In the genomic region with DNA sequence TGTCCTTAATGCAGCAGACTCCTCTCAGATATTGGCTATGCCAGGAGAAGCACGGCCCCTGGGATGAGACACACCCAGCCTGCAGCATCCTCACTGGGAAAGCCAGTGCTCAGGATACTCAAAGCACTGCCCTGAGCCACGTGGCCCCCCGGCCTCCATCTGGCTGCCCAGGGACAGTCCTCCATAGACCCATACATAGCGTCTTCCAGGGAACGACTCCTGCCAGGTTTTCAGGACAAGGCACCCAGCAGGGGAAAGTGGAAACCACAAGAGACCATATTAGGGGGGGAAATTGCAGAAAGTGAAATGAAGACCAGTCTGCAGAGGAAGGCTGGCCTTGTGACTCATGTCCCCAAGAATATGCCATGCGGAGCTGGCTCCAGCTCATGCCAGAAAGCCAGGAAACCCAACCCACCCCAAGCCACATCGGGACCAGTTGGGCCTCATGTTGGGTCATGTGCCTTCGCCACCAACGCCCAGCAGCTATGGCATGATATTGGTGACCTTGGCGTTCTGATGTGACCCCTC, we compare ENCODE assay signal across 11 mouse cellular contexts. TPM values are rescaled to one million over a fixed set of nuclear protein-coding genes. Genes with fewer than 3 reads are reported as not detected.
DNase-seq lines count a peak whose midpoint lies in the region; ATAC-seq and TF ChIP-seq lines count a peak whose summit lies in the region.
"Had no signal": no experiment of that assay in that cellular context is flagged by ENCODE, and none has a peak within 500 bp of the region (broad histone marks: within the 10 kb centered on the region; RNA-seq: fewer than 3 reads in every experiment).

No protein-coding gene starts in this region.

- TF ChIP-seq CTCF in intestine, postnatal 0 days (IDR thresholded peaks at IDR 0.05; ENCODE audit: low read depth), result no peak

- H3K9me3 ChIP-seq in intestine, embryonic 16.5 days (ENCODE audit: control insufficient read depth, low read length), result no peaks in the 10 kb centered on the region
- no peaks in the 10 kb centered on the region for H3K9me3 ChIP-seq in intestine, postnatal 0 days (ENCODE audit: control insufficient read depth)
- no peaks in the 10 kb centered on the region for H3K9me3 ChIP-seq in hindbrain, embryonic 11.5 days (ENCODE audit: control insufficient read depth, low read length)
- H3K9me3 ChIP-seq: liver, embryonic 12.5 days had no signal

- peaks cover 19% of the 10 kb centered on the region for H3K4me1 ChIP-seq in intestine, embryonic 16.5 days (ENCODE audit: control insufficient read depth, insufficient read depth, low read length)
- H3K4me1 ChIP-seq in intestine, postnatal 0 days (replicated peaks; ENCODE audit: control insufficient read depth, insufficient read depth, low read length), result no peaks in the 10 kb centered on the region
- peaks cover 10% of the 10 kb centered on the region; the same call in 1 of the 2 replicates for H3K4me1 ChIP-seq in hindbrain, embryonic 11.5 days (replicated peaks; ENCODE audit: control insufficient read depth, insufficient read depth, low read length)

- peak; percentile 66 to 68 for DNase-seq in cerebellum, postnatal 25 days
- DNase-seq in urinary bladder, postnatal 14 days (ENCODE audit: low spot score), result peak; percentile 55
- DNase-seq in urinary bladder, postnatal 25 days (ENCODE audit: low spot score), result no peak
- DNase-seq in skeletal muscle tissue, adult 2 months (ENCODE audit: low read depth, low spot score), result peak; percentile 78
- DNase-seq in hindbrain, embryonic 11.5 days (ENCODE audit: low spot score), result no peak
- DNase-seq: right cerebral cortex, postnatal 14 days; thymus, adult 18-20 months had no signal

- peak overlapping the region; percentile 19; the same call in 1 of the 2 replicates for H3K9ac ChIP-seq in intestine, embryonic 16.5 days (ENCODE audit: low read depth, low read length)
- H3K9ac ChIP-seq in intestine, postnatal 0 days (ENCODE audit: low read depth, low read length), result no peak overlapping the region
- no peak overlapping the region for H3K9ac ChIP-seq in hindbrain, embryonic 11.5 days (ENCODE audit: low read depth, low read length)
- H3K9ac ChIP-seq: liver, embryonic 12.5 days had no signal

- 80% methylated on average over 10 of the region's 10 CpGs for WGBS in intestine, embryonic 16.5 days
- WGBS in intestine, postnatal 0 days, result 76% methylated on average over 10 of the region's 10 CpGs
- 84% methylated on average over 10 of the region's 10 CpGs for WGBS in hindbrain, embryonic 11.5 days

- no peaks in the 10 kb centered on the region for H3K36me3 ChIP-seq in intestine, embryonic 16.5 days (ENCODE audit: control insufficient read depth, insufficient read depth, low read length)
- no peaks in the 10 kb centered on the region; the same call in 1 of the 2 replicates for H3K36me3 ChIP-seq in intestine, postnatal 0 days (ENCODE audit: control insufficient read depth, insufficient read depth)
- no peaks in the 10 kb centered on the region for H3K36me3 ChIP-seq in hindbrain, embryonic 11.5 days (ENCODE audit: control insufficient read depth, insufficient read depth, low read length)
- H3K36me3 ChIP-seq: liver, embryonic 12.5 days had no signal

- no peaks in the 10 kb centered on the region for H3K27me3 ChIP-seq in intestine, embryonic 16.5 days (replicated peaks; ENCODE audit: control insufficient read depth, insufficient read depth, low read length)
- H3K27me3 ChIP-seq in intestine, postnatal 0 days (replicated peaks; ENCODE audit: control insufficient read depth, insufficient read depth, low read length), result 0 out of 2 replicates have a peak, but pooled peaks cover 4% of the 10 kb centered on the region
- H3K27me3 ChIP-seq in hindbrain, embryonic 11.5 days (ENCODE audit: control insufficient read depth, insufficient read depth, low read length), result no peaks in the 10 kb centered on the region
- H3K27me3 ChIP-seq: liver, embryonic 12.5 days had no signal

- no peak overlapping the region for H3K4me2 ChIP-seq in intestine, embryonic 16.5 days (ENCODE audit: low read depth, low read length)
- no peak overlapping the region for H3K4me2 ChIP-seq in intestine, postnatal 0 days (replicated peaks; ENCODE audit: low read depth)
- no peak overlapping the region for H3K4me2 ChIP-seq in hindbrain, embryonic 11.5 days (replicated peaks; ENCODE audit: low read depth, low read length)
- H3K4me2 ChIP-seq: liver, embryonic 12.5 days had no signal

- no peak for ATAC-seq in cerebellum, adult (ENCODE audit: insufficient number of reproducible peaks, low FRiP score, low TSS enrichment)
- no peak for ATAC-seq in intestine, embryonic 16.5 days
- ATAC-seq in intestine, postnatal 0 days, result no peak
- no peak for ATAC-seq in hindbrain, embryonic 11.5 days (ENCODE audit: low FRiP score)
- ATAC-seq: liver, embryonic 12.5 days had no signal

- H3K4me3 ChIP-seq in intestine, embryonic 16.5 days (ENCODE audit: low read length), result no peak overlapping the region
- H3K4me3 ChIP-seq in intestine, postnatal 0 days (ENCODE audit: low read depth, low read length), result no peak overlapping the region
- no peak overlapping the region for H3K4me3 ChIP-seq in hindbrain, embryonic 11.5 days (ENCODE audit: low read depth, low read length)
- H3K4me3 ChIP-seq: liver, embryonic 12.5 days had no signal

- H3K27ac ChIP-seq in intestine, embryonic 16.5 days (ENCODE audit: low read length), result no peak overlapping the region
- no peak overlapping the region for H3K27ac ChIP-seq in intestine, postnatal 0 days (ENCODE audit: low read depth, low read length)
- H3K27ac ChIP-seq in hindbrain, embryonic 11.5 days (ENCODE audit: low read depth, low read length), result no peak overlapping the region
- H3K27ac ChIP-seq: liver, embryonic 12.5 days had no signal

RNA-seq across cellular contexts. Expression of gene Arhgef10l, which starts 30.9 kb away (rescaled TPM):
- 12.1 and 14.3 TPM in 2 replicates for polyA plus RNA-seq in intestine, embryonic 16.5 days (2015; fragmentation: Nextera tagmentation; extraction: Ambion mirVana)
- 3.9 and 5.4 TPM in 2 replicates for polyA plus RNA-seq in intestine, postnatal 0 days (2015; fragmentation: Nextera tagmentation; extraction: Ambion mirVana)
- polyA plus RNA-seq in hindbrain, embryonic 11.5 days (2014; fragmentation: Nextera tagmentation; extraction: Ambion mirVana), result 13.8 and 14.5 TPM in 2 replicates

Comparison
In these comparisons a context has a peak if more than half of its experiments do, and no peak if none do; other contexts are left out.
1. DNase-seq: peak in cerebellum, postnatal 25 days (2 of 2), urinary bladder, postnatal 14 days (single experiment) and skeletal muscle tissue, adult 2 months (single experiment); none in urinary bladder, postnatal 25 days (single experiment) and hindbrain, embryonic 11.5 days (single experiment).